ENCODE assay signal across 8 mouse cellular contexts in genomic region chr12:24603266-24603665, GRCm38 (mm10). TPM values are rescaled to one million over a fixed set of nuclear protein-coding genes. Genes with fewer than 3 reads are reported as not detected.
DNase-seq lines count a peak whose midpoint lies in the region; ATAC-seq and TF ChIP-seq lines count a peak whose summit lies in the region.

No protein-coding gene starts in this region.

- WGBS in lung, postnatal 0 days: 37% methylated on average over 2 of the region's 2 CpGs

- no peak overlapping the region for H3K27ac ChIP-seq in lung, postnatal 0 days (ENCODE audit: low read length)

- peak; percentile 51 for TF ChIP-seq CTCF in C2C12 (IDR thresholded peaks at IDR 0.05; ENCODE audit: control insufficient read depth, insufficient read depth, insufficient read length)
- peak; percentile 83 for TF ChIP-seq CTCF in lung, postnatal 0 days (IDR thresholded peaks at IDR 0.05)

- peak; percentile 88 for DNase-seq in NIH3T3 (ENCODE audit: low read depth)
- DNase-seq in cerebellum, postnatal 25 days: peak; percentile 57 to 82
- peak; percentile 43 to 75 for DNase-seq in gastrocnemius, postnatal 4 days (ENCODE audit: low spot score in 2 of 2)
- peak; percentile 83 for DNase-seq in kidney, postnatal 14 days
- DNase-seq in lung, postnatal 0 days (ENCODE audit: low spot score): peak; percentile 80
- DNase-seq in right cerebral cortex, postnatal 14 days: peak; percentile 83

- H3K36me3 ChIP-seq in C2C12 (ENCODE audit: control insufficient read depth, insufficient read depth): no peaks in the 10 kb centered on the region
- H3K36me3 ChIP-seq in lung, postnatal 0 days (ENCODE audit: insufficient read depth, low read length): no peaks in the 10 kb centered on the region

- H3K27me3 ChIP-seq in C2C12 (ENCODE audit: control insufficient read depth, insufficient read depth, insufficient read length): no peaks in the 10 kb centered on the region
- H3K27me3 ChIP-seq in lung, postnatal 0 days (replicated peaks; ENCODE audit: insufficient read depth, low read length): no peaks in the 10 kb centered on the region

- ATAC-seq in lung, postnatal 0 days: 0 out of 2 replicates have a peak, but pooled peaks have one; percentile 37
- no peak for ATAC-seq in inflammation-experienced regulatory T-cells, adult 6 months

- H3K9me3 ChIP-seq in lung, postnatal 0 days (ENCODE audit: low read length): no peaks in the 10 kb centered on the region

- no peak for TF ChIP-seq EP300 in lung, postnatal 0 days (IDR thresholded peaks at IDR 0.05)

- H3ac ChIP-seq in C2C12 (ENCODE audit: control insufficient read depth, insufficient read length, low read depth): no peak overlapping the region

- no peaks in the 10 kb centered on the region for H3K79me3 ChIP-seq in C2C12 (ENCODE audit: low read depth)

- H3K4me2 ChIP-seq in lung, postnatal 0 days (replicated peaks; ENCODE audit: low read depth, low read length): no peak overlapping the region

- no peaks in the 10 kb centered on the region for H3K79me2 ChIP-seq in C2C12 (ENCODE audit: control insufficient read depth, insufficient read depth)

- H3K9ac ChIP-seq in lung, postnatal 0 days (replicated peaks; ENCODE audit: low read depth): no peak overlapping the region

- H3K4me1 ChIP-seq in lung, postnatal 0 days (ENCODE audit: insufficient read depth, low read depth, low read length): no peaks in the 10 kb centered on the region

- no peak overlapping the region for H3K4me3 ChIP-seq in C2C12 (ENCODE audit: insufficient read depth, poor library complexity, severe bottlenecking)
- no peak overlapping the region for H3K4me3 ChIP-seq in lung, postnatal 0 days (ENCODE audit: low read depth, low read length)

TF ChIP-seq in C2C12, 6 proteins besides CTCF, POLR2A, EP300 and RAD21:
- TF ChIP-seq MYOG (IDR thresholded peaks at IDR 0.05; ENCODE audit: control insufficient read depth, extremely low read depth, insufficient read length) (no peak), FOSL1 (IDR thresholded peaks at IDR 0.05; ENCODE audit: insufficient read depth, low read length, poor library complexity, severe bottlenecking) (no peak), USF1 (IDR thresholded peaks at IDR 0.05; ENCODE audit: low read depth) (no peak), CEBPB (IDR thresholded peaks at IDR 0.05; ENCODE audit: low read depth) (no peak), MAX (IDR thresholded peaks at IDR 0.05) (no peak), MYOD1 (IDR thresholded peaks at IDR 0.05; ENCODE audit: control insufficient read depth, insufficient read length, low read depth) (no peak)
TF ChIP-seq in C2C12: peak in this region for 0.

RNA-seq across cellular contexts. Expression of gene Grhl1, which starts 31.2 kb away (rescaled TPM):
- polyA plus RNA-seq in C2C12 (2012; fragmentation: generic; extraction: Trizol): 0.20 TPM
- total RNA-seq in gastrocnemius, postnatal 4 days (2021): under 1 TPM; 0.54 to 0.64 TPM
- polyA plus RNA-seq in lung, postnatal 0 days (2015; fragmentation: Nextera tagmentation; extraction: Ambion mirVana): 3.0 and 4.0 TPM in 2 replicates
- 1 to 10 TPM; 3.3 to 4.7 (median 4.0) TPM for polyA plus RNA-seq in inflammation-experienced regulatory T-cells, adult 6 months (2017; shearing (Covaris generic))

RNA-seq across cellular contexts. Expression of gene Klf11, which starts 47.8 kb away (rescaled TPM):
- 3.9 TPM for polyA plus RNA-seq in C2C12 (2012; fragmentation: generic; extraction: Trizol)
- 10 to 100 TPM; 18.9 to 19.4 TPM for total RNA-seq in gastrocnemius, postnatal 4 days (2021)
- polyA plus RNA-seq in lung, postnatal 0 days (2015; fragmentation: Nextera tagmentation; extraction: Ambion mirVana): 22.1 and 26.0 TPM in 2 replicates
- polyA plus RNA-seq in inflammation-experienced regulatory T-cells, adult 6 months (2017; shearing (Covaris generic)): 1 to 10 TPM; 2.3 to 3.6 (median 2.7) TPM
